Mouse (Mus musculus): ENCODE measurements around the gene Eya2.

GRCm38 (mm10) chr2:165721941-165722340 lies 127.1 kb downstream of the Eya2 start:
- TF ChIP-seq POLR2A (IDR thresholded peaks at IDR 0.05; ENCODE audit: low read depth, low read length) (no peak), CTCF (IDR thresholded peaks at IDR 0.05; ENCODE audit: extremely low read depth, insufficient read depth, insufficient read length, insufficient replicate concordance) (no peak)
